Mouse (Mus musculus) lung, postnatal 36 days (tissue): ENCODE data around the gene Plod1.

Experiments
- DNase-seq: peaks from one replicate; pipeline ENCODE4 v3.0.0; 2022; ENCODE audit warnings: mixed read lengths

Gene Plod1

DNA sequence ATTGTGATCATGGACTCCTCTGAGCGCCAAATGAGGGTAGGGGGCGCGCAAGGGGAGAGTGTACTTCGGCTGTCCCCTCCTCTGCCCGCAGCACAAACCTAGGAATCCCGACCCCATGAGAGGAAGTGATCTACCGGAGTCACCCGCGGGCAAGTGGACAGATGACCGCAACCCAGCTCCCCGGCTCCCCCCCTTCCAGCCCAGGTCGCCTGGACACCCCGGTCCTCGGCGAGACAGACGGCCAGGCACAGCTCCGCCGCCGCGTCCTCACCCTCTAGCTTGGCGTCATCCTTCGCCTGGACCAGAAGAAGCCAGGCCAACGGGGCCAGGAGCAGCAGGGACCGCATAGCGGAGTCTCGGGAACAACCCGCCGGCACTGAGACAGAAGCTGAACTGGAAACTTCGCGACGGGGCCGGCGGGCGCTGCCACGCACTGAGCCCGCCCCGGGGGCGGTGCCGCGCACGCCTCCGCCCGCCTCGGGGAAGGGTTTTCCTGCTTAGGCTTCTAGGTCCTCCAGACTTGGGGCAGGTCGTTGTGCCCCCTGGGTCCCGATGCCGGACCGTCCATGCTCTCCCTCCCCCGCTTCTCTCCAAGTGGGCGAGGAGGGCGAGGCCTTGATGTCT lies at the start of gene Plod1:
TSS of gene Plod1 (minus strand) at position 437 of the 624 bp plus-strand sequence.
- DNase-seq: peak; percentile 92

DNA sequence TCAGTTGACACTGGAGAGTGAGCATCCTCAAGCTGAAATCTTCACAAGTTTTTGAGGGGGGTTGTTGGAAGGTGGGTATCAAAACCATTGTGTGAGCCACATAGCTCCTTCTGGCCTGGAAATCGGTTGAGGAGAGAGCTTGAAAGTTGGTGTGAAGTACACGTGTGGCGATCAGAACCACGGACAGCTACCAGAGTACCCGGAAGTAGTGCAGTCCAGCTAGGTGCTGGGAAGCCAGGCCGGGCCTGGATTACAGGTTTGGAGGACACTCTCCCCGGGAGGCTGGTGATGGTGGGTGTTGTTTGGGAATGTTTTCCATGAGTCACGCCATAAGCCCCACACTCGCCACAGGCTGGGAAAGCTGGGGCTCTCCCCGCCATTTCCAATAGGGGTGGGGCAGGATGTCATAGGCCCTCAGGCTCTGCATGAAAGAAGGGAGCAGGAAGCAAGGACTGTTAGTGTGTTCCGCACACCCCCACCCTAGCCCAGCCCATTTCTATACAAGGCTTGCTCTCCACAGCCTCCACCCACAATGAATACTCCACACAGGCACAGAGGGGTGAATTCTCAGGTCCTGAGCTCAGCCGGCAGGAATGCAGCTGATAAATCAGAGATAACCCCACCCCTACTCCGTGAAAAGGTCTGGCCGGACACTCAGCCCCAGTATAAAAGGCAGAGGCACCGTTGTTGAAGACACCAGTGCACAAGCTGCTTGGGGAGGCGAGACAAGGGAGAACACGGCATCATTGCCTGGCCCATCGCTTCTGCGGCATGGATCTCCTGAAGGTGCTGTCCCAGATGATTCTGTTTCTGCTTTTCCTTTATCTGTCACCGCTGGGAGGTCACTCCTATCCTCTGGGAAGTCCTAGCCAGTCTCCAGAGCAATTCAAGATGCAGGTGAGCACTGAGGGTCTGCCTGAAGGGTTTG lies 48.9 kb upstream of the Plod1 start, which contains the start of gene Nppb:
TSS of gene Nppb (plus strand) at position 584 of the 928 bp plus-strand sequence.
- peak; percentile 39 for DNase-seq

DNA sequence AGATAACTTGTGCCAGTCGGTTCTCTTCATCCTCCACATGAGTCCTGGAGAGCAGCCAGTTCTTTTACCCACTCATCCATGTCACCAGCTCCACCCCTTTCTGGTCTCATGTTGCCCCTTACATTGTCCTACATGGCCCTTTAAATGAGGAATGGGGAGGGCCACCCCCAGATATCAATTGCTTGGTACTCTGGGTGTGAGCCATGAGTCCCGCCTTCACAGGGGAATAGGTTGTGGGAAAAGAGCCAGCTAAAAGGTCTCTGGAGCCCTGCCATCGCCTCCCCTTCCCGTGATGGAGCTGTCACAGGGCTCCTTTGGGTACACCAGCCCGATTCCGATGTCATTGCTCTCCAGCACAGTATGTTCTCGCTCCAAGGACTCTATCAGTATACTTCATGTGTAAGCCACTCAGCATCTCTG lies 42.9 kb upstream of the Plod1 start:
- DNase-seq: no peak

DNA sequence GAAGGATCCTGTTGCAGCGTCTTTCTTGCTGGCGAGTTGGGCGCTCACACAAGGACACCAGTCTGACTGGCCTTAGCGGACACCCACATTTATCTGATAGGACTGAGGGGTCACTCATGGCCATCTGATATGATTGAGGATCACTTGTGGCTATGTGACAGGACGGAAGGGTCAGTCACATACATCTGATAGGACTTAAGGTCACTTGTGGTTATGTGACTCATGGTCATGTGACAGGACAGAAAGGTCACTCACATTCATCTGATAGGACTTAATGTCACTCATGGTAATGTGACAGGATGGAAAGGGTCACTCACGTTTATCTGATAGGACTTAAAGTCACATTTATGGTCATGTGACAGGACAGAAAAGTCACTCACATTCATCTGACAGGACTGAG lies 41.8 kb upstream of the Plod1 start:
- DNase-seq: no peak

DNA sequence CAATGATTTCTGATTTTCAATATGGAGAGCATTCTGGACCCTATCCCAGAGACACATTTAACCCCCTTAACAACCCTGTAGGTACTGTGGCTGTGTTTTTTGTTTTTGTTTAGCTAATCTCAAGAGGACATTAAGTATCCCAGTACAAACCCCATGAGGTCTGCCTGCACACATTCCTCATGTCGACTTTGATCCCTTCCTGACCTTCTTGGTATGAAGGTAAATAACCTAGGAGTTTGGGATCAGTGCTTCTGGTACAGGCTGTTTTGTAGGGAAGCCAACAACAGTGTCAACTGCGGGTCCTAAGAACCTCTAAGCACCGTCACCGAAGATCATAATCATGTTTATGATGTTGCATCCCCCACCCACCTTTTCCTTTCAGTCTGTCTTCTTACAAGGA lies 41.2 kb upstream of the Plod1 start:
- no peak for DNase-seq

DNA sequence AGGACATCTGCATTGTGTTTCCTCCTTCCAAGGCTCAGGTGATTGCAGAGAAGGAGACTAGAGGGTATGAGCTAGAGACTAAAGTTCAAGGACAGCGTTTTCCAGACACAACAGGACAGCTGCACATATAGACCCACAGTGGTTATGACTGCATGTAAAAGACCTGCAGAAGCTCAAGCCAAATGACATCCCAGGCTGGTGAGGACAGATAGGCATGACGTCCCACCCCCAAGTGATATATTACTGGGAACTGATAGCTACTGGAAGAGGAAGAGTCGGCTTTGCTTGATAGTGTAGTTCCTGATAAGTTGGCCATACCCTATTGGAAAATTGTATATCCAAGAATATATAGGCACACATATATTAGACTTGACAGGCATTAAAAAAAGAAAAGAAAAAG lies 39.7 kb upstream of the Plod1 start:
- no peak for DNase-seq

DNA sequence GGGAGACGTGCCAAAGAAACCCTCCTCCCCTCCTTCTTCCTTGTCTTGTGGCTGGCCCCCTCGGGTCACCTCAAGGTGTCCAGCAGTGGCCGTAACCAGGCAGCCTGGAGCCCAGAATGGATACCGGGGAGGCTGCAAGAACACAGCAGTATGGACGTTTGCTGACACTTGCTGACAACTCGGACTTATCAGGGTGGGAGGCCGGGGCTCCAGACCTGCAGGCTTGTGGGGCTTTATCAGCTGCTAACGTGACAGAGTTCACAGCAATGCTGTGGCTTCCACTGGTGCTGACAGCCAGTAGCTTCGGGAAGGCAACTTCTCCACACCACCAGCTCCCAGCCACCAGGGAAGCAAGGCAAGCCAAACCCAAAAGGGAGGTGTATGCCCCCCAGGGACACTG lies 32.8 kb upstream of the Plod1 start:
- DNase-seq: no peak

DNA sequence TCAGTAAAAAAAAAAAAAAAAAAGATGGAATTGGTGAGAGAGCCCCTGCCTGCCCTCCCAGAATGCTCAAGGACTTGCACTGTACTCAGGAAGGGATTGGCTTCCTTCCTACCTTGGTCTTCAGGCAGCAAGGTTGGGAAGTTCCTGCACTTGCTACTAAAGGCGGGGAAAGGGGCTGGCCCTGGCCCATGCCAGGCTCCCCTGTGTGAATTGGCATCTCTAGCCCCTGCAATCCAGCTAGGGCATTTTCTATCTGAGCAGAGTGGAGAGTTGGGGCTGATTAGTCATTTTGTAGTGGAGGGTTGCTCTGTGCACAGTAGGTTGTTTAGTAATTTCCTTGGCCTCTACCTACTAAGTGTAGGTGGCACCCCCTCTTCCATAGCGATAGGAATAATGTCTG lies 32.2 kb upstream of the Plod1 start:
- DNase-seq: no peak

DNA sequence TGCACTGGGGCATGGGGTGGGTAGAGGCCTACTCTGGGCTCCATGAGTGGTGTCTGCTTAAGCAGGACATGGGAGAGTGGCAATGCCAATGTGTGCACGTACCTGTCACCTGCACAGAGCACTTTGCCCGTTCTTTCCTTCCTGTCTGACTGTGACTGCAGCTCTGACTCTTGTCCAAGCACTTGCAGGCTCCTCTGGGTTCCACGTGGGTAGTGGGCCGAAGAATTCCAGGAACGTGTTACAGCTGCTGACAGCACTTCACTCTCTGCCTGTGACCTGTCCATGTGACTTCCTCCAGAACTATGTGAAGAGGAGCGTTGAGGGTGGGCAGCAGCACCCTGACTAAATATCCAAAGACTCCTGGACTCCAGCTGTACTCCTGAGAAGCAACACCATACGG lies 29.1 kb upstream of the Plod1 start:
- DNase-seq: no peak

DNA sequence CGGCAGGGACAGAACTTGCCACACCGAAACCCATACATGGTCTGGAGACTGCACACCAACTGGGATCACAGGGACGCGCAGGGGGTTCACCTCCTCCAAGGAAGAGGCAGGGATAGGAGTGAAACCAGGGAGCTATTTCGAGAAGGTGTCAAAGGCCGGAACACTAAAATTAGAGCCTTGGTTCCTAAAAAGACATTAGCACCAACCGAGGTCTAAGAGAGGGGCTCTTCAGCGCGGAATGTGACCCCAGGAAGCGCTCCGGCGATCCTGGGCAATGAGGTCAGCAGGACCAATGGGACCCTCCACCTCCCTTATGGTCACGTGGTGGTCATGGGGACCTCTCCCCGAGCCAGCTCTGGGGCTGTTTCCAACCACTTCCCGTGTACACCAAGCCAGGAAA lies 27.1 kb upstream of the Plod1 start:
- no peak for DNase-seq

DNA sequence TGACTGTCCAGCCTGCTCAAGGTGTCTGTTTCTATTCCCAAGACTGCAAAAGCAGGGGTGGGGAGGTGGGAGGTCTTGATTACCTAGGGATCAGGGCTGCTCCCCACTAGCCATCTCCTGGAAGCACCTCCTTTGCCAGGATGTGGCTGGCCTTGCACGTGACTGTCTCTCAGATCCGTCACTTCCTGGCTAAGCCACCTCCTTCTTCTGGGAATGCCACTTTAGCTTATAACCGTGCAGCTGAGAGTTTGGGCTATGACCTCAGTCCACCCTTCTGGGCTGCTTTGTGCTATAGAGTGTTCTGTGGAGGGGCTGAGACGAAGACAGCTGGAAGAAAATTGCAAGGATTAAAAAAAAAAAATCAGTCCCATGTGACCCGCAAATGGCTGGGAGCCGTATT lies 26.2 kb upstream of the Plod1 start:
- DNase-seq: no peak

DNA sequence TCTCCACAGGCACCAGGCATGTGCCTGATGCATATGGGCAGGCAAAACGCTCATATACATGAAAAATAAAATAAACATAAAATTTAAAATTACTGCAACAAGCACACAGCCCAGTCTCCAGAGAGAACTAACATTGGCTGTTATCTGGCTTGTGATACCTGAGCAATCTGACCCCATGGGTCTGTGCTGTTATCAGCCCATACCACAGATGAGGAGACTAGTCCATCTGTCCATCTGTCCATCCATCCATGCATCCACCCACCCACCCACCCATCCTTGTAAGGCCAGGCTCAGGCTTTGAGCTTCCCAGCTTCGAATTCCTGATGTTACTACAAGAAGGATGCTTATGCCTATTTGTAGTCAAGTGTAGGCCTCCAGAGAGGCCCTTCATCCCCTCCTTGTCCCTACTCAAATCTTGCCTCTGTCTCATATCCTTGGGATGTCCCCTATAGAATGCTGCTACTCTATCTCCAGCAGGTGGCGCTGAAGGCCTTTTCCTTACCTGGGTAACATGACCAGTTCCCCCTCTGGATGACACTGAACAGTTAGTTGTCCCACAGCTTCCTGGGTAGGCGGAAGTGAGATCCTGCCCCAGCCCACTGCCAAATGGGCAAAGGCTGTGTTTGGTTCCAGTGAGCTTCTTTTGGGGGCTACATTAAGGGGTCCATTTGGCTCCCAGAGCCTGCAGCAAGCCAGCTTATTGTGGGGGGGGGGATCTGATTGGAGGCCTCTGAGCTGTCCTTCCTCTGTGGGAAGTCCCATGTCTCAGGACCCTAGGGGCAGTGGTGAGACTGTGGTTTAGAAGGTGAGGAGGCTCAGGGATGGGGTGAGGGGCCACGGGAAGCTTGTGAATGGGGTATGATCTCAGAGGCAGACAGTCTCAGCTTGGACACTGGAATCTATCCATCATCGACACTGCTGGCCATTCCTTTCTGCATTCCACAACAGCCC lies 23.6 kb upstream of the Plod1 start:
- peak; percentile 84 for DNase-seq

DNA sequence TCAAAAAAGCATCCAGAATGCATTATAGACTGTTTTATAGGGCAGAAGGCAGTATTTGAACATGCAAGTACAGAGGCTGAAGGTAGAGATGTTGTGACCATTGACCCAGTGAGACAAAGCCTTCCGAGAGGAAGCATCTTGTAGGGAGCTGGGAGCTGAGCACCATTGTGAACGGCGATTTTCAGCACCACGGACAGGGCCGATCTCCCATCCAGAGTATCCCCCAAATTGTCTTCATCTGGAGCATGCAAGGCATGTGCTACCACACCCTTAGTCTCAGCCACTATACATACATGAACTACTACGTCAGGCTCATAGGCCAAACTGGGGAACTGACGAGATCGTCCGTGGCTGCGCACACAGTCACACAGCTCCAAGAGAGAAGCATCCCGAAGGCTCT lies 20.6 kb upstream of the Plod1 start:
- no peak for DNase-seq

DNA sequence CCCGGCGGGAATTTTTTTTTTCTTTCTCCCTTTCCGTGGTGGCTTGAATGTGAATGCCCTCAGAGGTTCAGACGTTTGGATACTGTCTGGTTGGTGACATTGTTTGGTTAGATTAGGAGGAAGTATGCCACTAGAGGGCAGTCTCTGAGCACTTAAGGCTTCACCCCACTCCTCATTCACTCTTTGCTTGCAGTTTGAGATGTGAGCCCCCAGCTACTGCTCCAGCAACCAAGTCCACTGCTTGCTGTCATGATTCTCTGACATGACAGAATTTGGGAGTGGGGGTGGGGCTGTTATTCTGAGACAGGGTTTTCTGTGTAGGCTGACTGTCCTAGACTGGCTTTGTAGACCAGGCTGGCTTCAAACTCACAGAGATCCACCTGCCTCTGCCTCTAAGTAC lies 17.0 kb upstream of the Plod1 start:
- DNase-seq: peak; percentile 71

DNA sequence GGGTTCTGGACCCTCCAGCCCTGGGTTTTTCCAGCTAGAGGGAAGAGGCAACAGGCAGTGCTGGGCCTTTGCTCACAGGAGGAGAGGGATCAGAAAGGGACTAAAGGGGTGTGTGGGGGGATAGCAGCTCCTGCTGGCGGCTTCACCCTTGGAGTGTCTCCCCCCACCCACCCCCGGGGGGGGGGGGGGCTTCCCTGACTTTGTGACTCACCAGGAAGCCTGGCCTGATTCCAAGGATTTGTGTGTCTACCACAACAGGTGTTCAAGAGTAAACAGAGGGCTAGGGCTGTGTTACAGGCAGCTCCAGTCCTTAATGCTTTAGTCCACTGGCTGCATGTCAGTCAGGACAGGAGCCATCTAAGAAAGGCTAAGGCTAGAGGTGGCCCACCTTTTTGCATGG lies 10.9 kb upstream of the Plod1 start:
- no peak for DNase-seq

DNA sequence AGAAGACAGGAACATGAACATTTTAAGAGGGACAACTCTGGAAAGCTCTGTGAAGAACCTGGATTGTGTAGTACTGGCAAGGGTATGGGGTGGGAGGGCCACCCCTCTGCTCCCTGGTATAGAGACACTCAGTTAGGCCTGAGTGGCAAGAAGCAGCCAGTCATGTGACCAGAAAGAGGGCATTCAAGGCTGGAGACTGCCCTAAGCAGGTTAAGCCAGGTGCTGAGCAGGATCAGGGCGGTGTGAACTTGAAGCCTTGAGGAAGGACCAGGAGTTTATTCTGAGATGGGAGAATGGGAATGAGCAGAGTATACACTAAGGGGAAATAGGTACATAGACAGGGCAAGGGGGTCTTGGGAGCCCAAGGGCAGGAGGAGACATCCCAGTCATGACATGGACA lies 6.4 kb upstream of the Plod1 start:
- DNase-seq: no peak

DNA sequence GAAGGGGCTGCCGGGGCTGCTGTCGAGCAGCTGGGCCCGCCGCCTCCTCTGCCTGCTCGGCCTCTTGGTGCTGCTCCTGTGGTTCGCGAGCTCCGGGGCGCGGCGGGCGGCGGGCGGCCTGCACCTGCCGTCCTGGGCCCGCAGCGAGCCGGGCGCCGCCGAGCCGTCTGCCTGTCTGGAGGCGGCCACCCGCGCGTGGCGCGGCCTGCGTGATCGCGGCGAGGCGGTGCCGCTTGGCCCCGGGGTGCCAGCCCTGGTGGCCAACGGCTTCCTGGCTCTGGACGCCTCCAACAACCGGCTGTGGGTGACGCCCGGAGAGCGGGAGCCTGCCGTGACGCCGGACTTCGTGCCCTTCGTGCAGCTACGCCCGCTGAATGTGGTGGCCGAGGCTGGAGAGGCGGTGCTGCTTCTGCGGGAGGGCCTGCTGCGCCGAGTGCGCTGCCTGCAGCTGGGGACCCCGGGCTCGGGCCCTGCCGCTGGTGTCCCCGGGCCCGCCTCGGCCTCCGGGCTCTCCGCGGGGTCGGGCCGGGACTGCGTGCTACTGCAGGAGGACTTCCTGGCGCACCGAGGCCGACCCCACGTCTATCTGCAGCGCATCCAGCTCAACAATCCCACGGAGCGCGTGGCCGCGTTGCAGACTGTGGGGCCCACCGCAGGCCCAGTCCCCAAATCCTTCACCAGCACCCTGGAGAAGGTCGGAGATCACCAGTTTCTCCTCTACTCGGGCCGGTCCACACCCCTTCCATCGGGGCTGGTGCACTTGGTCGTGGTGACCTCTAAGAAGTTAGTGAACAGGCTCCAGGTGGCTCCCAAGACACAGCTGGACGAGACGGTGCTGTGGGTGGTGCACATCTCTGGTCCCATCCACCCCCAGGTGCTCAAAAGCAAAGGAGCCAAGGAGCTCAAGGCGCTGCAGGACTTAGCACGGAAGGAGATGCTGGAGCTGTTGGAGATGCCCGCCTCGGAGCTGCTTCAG lies 4.8 kb upstream of the Plod1 start:
- DNase-seq: no peak

DNA sequence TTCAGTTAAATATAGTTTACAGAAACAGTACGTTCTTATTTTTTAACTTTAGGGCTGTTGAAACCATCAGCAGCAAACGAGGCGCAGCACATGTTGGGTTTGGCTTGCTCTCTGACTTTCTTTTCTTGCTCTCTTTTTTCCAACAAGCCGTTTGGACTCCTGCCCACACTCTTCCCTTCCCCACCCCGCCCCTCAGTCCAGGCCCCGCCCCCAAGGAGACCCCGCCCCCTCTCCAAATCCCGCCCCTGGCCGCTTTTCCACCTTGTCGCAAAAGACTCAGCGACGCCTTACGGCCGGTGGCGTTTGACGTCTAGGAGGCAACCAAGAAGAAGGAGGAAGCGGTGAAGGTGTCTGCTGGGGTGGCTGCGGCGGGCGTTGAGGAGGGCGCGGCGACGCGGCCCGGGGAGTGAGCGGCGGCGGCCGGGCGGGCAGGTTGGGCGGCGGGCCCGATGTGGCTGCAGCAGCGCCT lies 4.0 kb upstream of the Plod1 start, which contains the start of gene 2510039O18Rik:
TSS of gene 2510039O18Rik (plus strand) at position 320 of the 469 bp plus-strand sequence.
- peak; percentile 93 for DNase-seq

DNA sequence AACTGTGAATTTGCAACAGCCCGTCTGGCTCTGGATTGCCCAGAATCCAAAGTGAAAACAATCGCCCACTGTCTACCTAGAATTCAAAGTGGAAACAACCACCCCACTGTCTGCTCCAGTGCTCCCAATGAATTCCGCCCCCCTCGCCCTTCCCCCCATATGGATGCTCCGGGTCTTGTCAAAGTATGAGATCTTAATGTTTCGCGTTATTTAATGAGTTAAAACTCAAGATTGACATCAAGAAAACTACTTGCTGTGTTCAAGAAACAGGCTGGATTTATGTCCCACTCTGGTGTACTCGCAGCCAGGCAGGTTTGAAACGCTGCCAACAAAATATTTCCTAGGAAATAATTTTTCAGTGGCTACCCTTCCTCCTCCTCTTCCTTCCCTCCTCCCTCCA lies 3.5 kb upstream of the Plod1 start:
- no peak for DNase-seq

DNA sequence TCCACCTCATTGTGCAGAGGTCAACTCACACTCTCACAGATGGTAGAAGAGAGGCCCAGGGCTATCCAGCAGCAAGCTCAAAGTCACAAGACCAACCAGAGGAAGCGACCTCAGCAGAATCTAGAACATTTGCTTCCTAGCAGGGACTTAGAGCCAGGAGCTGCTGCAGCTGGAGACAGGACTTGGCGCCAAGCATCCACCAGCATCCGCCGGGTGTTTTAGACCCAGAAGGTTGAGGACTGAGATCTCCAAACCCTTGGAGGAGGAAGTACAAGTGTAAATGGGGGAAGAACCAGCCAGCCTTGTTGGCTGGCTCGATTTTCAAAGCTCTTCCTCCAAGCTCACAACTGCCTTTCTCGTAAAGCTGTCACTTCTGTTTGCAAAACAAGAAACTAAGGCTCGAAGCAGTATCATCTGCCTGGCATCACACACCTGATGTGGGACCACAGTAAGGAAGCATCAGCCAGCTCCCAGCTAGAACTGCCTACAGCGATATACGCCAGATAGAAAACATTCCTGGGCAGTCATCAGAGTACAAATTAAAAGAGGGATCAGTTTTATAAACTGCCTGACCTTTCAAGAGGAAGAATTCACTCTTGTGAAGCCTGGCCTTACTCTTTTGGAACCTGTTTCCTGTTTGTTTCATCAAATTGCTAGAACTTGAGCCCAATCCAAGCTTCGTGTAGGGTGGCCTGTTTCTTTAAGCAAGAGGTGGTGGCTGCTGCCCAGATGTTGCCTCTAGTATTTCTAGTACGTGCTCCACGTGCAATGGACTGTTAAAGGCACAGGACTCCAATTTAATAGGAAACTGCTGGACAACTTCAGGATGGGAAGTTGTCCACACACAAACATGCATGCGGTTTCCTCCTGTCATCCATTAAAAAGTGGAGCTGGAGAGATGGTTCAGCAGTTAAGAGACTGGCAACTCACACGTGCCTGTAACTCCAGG lies 1.9 kb upstream of the Plod1 start:
- DNase-seq: peak; percentile 53
